Comparison of ENCODE assay signal across 31 mouse cellular contexts in genomic region chr5:121210601-121210924, GRCm38 (mm10). TPM values are rescaled to one million over a fixed set of nuclear protein-coding genes. Genes with fewer than 3 reads are reported as not detected.
DNase-seq lines count a peak whose midpoint lies in the region; ATAC-seq and TF ChIP-seq lines count a peak whose summit lies in the region.
"Had no signal": no experiment of that assay in that cellular context is flagged by ENCODE, and none has a peak within 500 bp of the region (broad histone marks: within the 10 kb centered on the region; RNA-seq: fewer than 3 reads in every experiment).

No protein-coding gene starts in this region.

- no peak for TF ChIP-seq CTCF in lung, postnatal 0 days (IDR thresholded peaks at IDR 0.05)
- no peak for TF ChIP-seq CTCF in CH12.LX (conservative IDR thresholded peaks at IDR 0.05 in 1 of 2, IDR thresholded peaks at IDR 0.05 in 1 of 2; ENCODE audit: low read depth in 2 of 2, low read length in 2 of 2)
- TF ChIP-seq CTCF in embryonic fibroblast, embryonic 13.5 days (IDR thresholded peaks at IDR 0.05; ENCODE audit: borderline replicate concordance, insufficient read depth, low read length), result no peak

- WGBS in heart, embryonic 14.5 days, result 83% methylated on average over 1 of the region's 1 CpGs
- 50% methylated on average over 1 of the region's 1 CpGs for WGBS in lung, postnatal 0 days
- WGBS in forebrain, embryonic 14.5 days, result 87% methylated on average over 1 of the region's 1 CpGs

- H3K9ac ChIP-seq in heart, embryonic 14.5 days (ENCODE audit: low read length), result no peak overlapping the region
- H3K9ac ChIP-seq in lung, postnatal 0 days (replicated peaks; ENCODE audit: low read depth), result no peak overlapping the region
- H3K9ac ChIP-seq in CH12.LX (ENCODE audit: insufficient read depth, low read depth), result no peak overlapping the region
- H3K9ac ChIP-seq in forebrain, embryonic 14.5 days (ENCODE audit: low read length), result no peak overlapping the region
- H3K9ac ChIP-seq: embryonic facial prominence, embryonic 15.5 days; forebrain, embryonic 12.5 days; heart, embryonic 15.5 days; hindbrain, embryonic 13.5 days; intestine, embryonic 15.5 days had no signal

- H3K9me3 ChIP-seq in heart, embryonic 14.5 days (ENCODE audit: control insufficient read depth, low read length), result no peaks in the 10 kb centered on the region
- no peaks in the 10 kb centered on the region for H3K9me3 ChIP-seq in lung, postnatal 0 days (ENCODE audit: low read length)
- H3K9me3 ChIP-seq in CH12.LX (replicated peaks; ENCODE audit: low read length), result peaks cover 6% of the 10 kb centered on the region
- H3K9me3 ChIP-seq in forebrain, embryonic 14.5 days (replicated peaks; ENCODE audit: control insufficient read depth, low read length), result no peaks in the 10 kb centered on the region
- H3K9me3 ChIP-seq: embryonic facial prominence, embryonic 15.5 days; forebrain, embryonic 12.5 days; heart, embryonic 15.5 days; hindbrain, embryonic 13.5 days; intestine, embryonic 15.5 days had no signal

- no peak for TF ChIP-seq EP300 in lung, postnatal 0 days (IDR thresholded peaks at IDR 0.05)
- TF ChIP-seq EP300 in CH12.LX (IDR thresholded peaks at IDR 0.05; ENCODE audit: low read length), result no peak

- no peak for DNase-seq in heart, adult 11 months
- no peak for DNase-seq in lung, postnatal 0 days (ENCODE audit: low spot score)
- no peak for DNase-seq in lung, postnatal 25 days (ENCODE audit: low spot score)
- no peak for DNase-seq in CH12.LX (ENCODE audit: extremely low read depth)
- DNase-seq in right cerebral cortex, postnatal 4 days, result no peak
- no peak for DNase-seq in forebrain, embryonic 14.5 days (ENCODE audit: low spot score)
- DNase-seq: adrenal gland, adult 8-10 months; adrenal gland, postnatal 25 days; cerebellum, adult 11-12 months; cerebellum, adult 8-10 months; cerebellum, postnatal 10 days; cerebellum, postnatal 36 days; embryo, embryonic 11 days; gastrocnemius, postnatal 10 days; gastrocnemius, postnatal 36 days; heart, postnatal 10 days; heart, postnatal 36 days had no signal

- no peak for TF ChIP-seq POLR2A in CH12.LX (IDR thresholded peaks at IDR 0.05; ENCODE audit: low read depth, low read length)
- peak; percentile 33; the same call in 1 of the 2 replicates for TF ChIP-seq POLR2A in embryonic fibroblast, embryonic 13.5 days (IDR thresholded peaks at IDR 0.05; ENCODE audit: low read depth, low read length)

- no peak for TF ChIP-seq RAD21 in CH12.LX (IDR thresholded peaks at IDR 0.05; ENCODE audit: low read depth, low read length)

- no peak overlapping the region for H3K4me3 ChIP-seq in heart, embryonic 14.5 days (ENCODE audit: control insufficient read depth in 1 of 2, insufficient read depth in 1 of 2, low read depth in 1 of 2, low read length in 2 of 2)
- H3K4me3 ChIP-seq in lung, postnatal 0 days (ENCODE audit: low read depth, low read length), result no peak overlapping the region
- H3K4me3 ChIP-seq in CH12.LX (replicated peaks in 1 of 3; ENCODE audit: low read depth in 2 of 3, low read length in 2 of 3, poor library complexity in 1 of 3), result no peak overlapping the region
- no peak overlapping the region for H3K4me3 ChIP-seq in embryonic fibroblast, embryonic 13.5 days (ENCODE audit: insufficient read depth, low read length)
- H3K4me3 ChIP-seq in forebrain, embryonic 14.5 days (ENCODE audit: low read depth, low read length), result no peak overlapping the region
- H3K4me3 ChIP-seq: embryonic facial prominence, embryonic 15.5 days; erythroblast, embryonic 14.5 days; forebrain, embryonic 12.5 days; heart, embryonic 15.5 days; hindbrain, embryonic 10.5 days; hindbrain, embryonic 13.5 days; intestine, embryonic 15.5 days had no signal

- H3K79me2 ChIP-seq in CH12.LX (replicated peaks; ENCODE audit: control insufficient read depth, extremely low read depth, insufficient read depth, poor library complexity, severe bottlenecking), result peaks cover 35% of the 10 kb centered on the region

- H3K36me3 ChIP-seq in heart, embryonic 14.5 days (ENCODE audit: control insufficient read depth, insufficient read depth, low read length), result peaks cover 75% of the 10 kb centered on the region
- peaks cover 31% of the 10 kb centered on the region for H3K36me3 ChIP-seq in lung, postnatal 0 days (ENCODE audit: insufficient read depth, low read length)
- peaks cover 69 to 82% of the 10 kb centered on the region in 2 experiments for H3K36me3 ChIP-seq in CH12.LX (replicated peaks in 1 of 2; ENCODE audit: control insufficient read depth in 1 of 2, insufficient read depth in 1 of 2, low read length in 1 of 2)
- H3K36me3 ChIP-seq in forebrain, embryonic 14.5 days (ENCODE audit: control insufficient read depth, insufficient read depth, low read length), result peaks cover 77% of the 10 kb centered on the region

- dilution Hi-C loops in CH12.LX (cut with MboI; ENCODE audit: extremely low pct_ligation_motif_present, extremely low pct_unique_long_range_greater_than_20kb, low sequenced_read_pairs), result no loop called here

- in situ Hi-C loops in CH12.LX (cut with MboI; ENCODE audit: low pct_ligation_motif_present, low pct_unique_long_range_greater_than_20kb, low sequenced_read_pairs), result no loop called here

- no peaks in the 10 kb centered on the region for H3K27me3 ChIP-seq in heart, embryonic 14.5 days (ENCODE audit: control insufficient read depth, insufficient read depth, low read length)
- H3K27me3 ChIP-seq in lung, postnatal 0 days (replicated peaks; ENCODE audit: insufficient read depth, low read length), result no peaks in the 10 kb centered on the region
- H3K27me3 ChIP-seq in CH12.LX (replicated peaks), result no peaks in the 10 kb centered on the region
- H3K27me3 ChIP-seq in forebrain, embryonic 14.5 days (replicated peaks; ENCODE audit: control insufficient read depth, insufficient read depth, low read length), result no peaks in the 10 kb centered on the region
- H3K27me3 ChIP-seq: embryonic facial prominence, embryonic 15.5 days; forebrain, embryonic 12.5 days; heart, embryonic 15.5 days; hindbrain, embryonic 13.5 days; intestine, embryonic 15.5 days; Patski had no signal

- no peak overlapping the region for H3K27ac ChIP-seq in heart, embryonic 14.5 days (replicated peaks in 1 of 2; ENCODE audit: control insufficient read depth in 1 of 2, insufficient read depth in 1 of 2, low read depth in 2 of 2, low read length in 2 of 2)
- H3K27ac ChIP-seq in lung, postnatal 0 days (ENCODE audit: low read length), result no peak overlapping the region
- H3K27ac ChIP-seq in CH12.LX (ENCODE audit: insufficient read depth, low read depth), result no peak overlapping the region
- no peak overlapping the region for H3K27ac ChIP-seq in embryonic fibroblast, embryonic 13.5 days (ENCODE audit: insufficient read depth, low read length)
- H3K27ac ChIP-seq in forebrain, embryonic 14.5 days (ENCODE audit: low read depth, low read length), result no peak overlapping the region
- H3K27ac ChIP-seq: embryonic facial prominence, embryonic 15.5 days; forebrain, embryonic 12.5 days; heart, embryonic 15.5 days; hindbrain, embryonic 10.5 days; hindbrain, embryonic 13.5 days; intestine, embryonic 15.5 days had no signal

- ATAC-seq in heart, embryonic 14.5 days (ENCODE audit: insufficient number of reproducible peaks, insufficient read depth, low FRiP score, low read depth), result 0 out of 2 replicates have a peak, but pooled peaks have one; percentile 16
- 0 out of 2 replicates have a peak, but pooled peaks have one; percentile 19 for ATAC-seq in lung, postnatal 0 days
- ATAC-seq in forebrain, embryonic 14.5 days, result no peak
- ATAC-seq: CD4-positive, CD25-positive, alpha-beta regulatory T cell, adult 4 months; forebrain, embryonic 16.5 days; hindbrain, embryonic 16.5 days; intestine, embryonic 15.5 days; Patski had no signal

- no peak overlapping the region for H3K4me2 ChIP-seq in heart, embryonic 14.5 days (ENCODE audit: low read length)
- no peak overlapping the region for H3K4me2 ChIP-seq in lung, postnatal 0 days (replicated peaks; ENCODE audit: low read depth, low read length)
- H3K4me2 ChIP-seq in CH12.LX (ENCODE audit: insufficient read depth, low read depth, poor library complexity, severe bottlenecking), result no peak overlapping the region
- H3K4me2 ChIP-seq in forebrain, embryonic 14.5 days (ENCODE audit: low read length), result no peak overlapping the region
- H3K4me2 ChIP-seq: embryonic facial prominence, embryonic 15.5 days; forebrain, embryonic 12.5 days; heart, embryonic 11.5 days; heart, embryonic 15.5 days; hindbrain, embryonic 13.5 days; intestine, embryonic 15.5 days had no signal

- peaks cover 6 to 17% of the 10 kb centered on the region in 2 experiments for H3K4me1 ChIP-seq in heart, embryonic 14.5 days (ENCODE audit: control insufficient read depth in 2 of 2, insufficient read depth in 2 of 2, low read length in 2 of 2)
- 0 out of 2 replicates have a peak, but pooled peaks cover 6% of the 10 kb centered on the region for H3K4me1 ChIP-seq in lung, postnatal 0 days (ENCODE audit: insufficient read depth, low read depth, low read length)
- peaks cover 13 to 38% of the 10 kb centered on the region in 2 experiments for H3K4me1 ChIP-seq in CH12.LX (ENCODE audit: control insufficient read depth in 1 of 2, insufficient read depth in 2 of 2)
- peaks cover 17% of the 10 kb centered on the region for H3K4me1 ChIP-seq in embryonic fibroblast, embryonic 13.5 days (ENCODE audit: control insufficient read depth, insufficient read depth, low read length)
- peaks cover 7% of the 10 kb centered on the region for H3K4me1 ChIP-seq in forebrain, embryonic 14.5 days (ENCODE audit: control insufficient read depth, insufficient read depth, low read length)

RNA-seq across cellular contexts. Expression of gene Rpl6, which starts 6.3 kb away (rescaled TPM):
- 386 and 413 TPM in 2 replicates for polyA plus RNA-seq in heart, embryonic 14.5 days (2014; fragmentation: Nextera tagmentation; extraction: Ambion mirVana)
- polyA plus RNA-seq in lung, postnatal 0 days (2015; fragmentation: Nextera tagmentation; extraction: Ambion mirVana), result 373 and 397 TPM in 2 replicates
- total RNA-seq in CH12.LX (2012; rRNA removed), result 2,694 and 2,801 TPM in 2 replicates
- 2,433 and 2,576 TPM in 2 replicates for total RNA-seq in CH12.LX (2014; rRNA removed)
- polyA plus RNA-seq in CH12.LX (2012; ENCODE audit: insufficient read length, low read depth), result 2,607 and 2,835 TPM in 2 replicates
- 1,069 and 1,098 TPM in 2 replicates for polyA plus RNA-seq in embryonic fibroblast, embryonic 13.5 days (2011; ENCODE audit: insufficient read length, low read depth, missing spikeins)
- 455 and 505 TPM in 2 replicates for polyA plus RNA-seq in forebrain, embryonic 14.5 days (2014; fragmentation: Nextera tagmentation; extraction: Ambion mirVana)

RNA-seq across cellular contexts. Expression of gene Hectd4, which starts 9.5 kb away (rescaled TPM):
- 5.5 and 5.8 TPM in 2 replicates for polyA plus RNA-seq in heart, embryonic 14.5 days (2014; fragmentation: Nextera tagmentation; extraction: Ambion mirVana)
- polyA plus RNA-seq in lung, postnatal 0 days (2015; fragmentation: Nextera tagmentation; extraction: Ambion mirVana), result 2.5 and 2.8 TPM in 2 replicates
- total RNA-seq in CH12.LX (2012; rRNA removed) (6.8 and 7.8 TPM in 2 replicates), CH12.LX (2014; rRNA removed) (0.89 and 2.1 TPM in 2 replicates)
- polyA plus RNA-seq in CH12.LX (2012; ENCODE audit: insufficient read length, low read depth), result 4.3 and 6.0 TPM in 2 replicates
- 17.2 and 18.0 TPM in 2 replicates for polyA plus RNA-seq in embryonic fibroblast, embryonic 13.5 days (2011; ENCODE audit: insufficient read length, low read depth, missing spikeins)
- polyA plus RNA-seq in forebrain, embryonic 14.5 days (2014; fragmentation: Nextera tagmentation; extraction: Ambion mirVana), result 15.8 and 22.0 TPM in 2 replicates

RNA-seq across cellular contexts. Expression of gene Ptpn11, which starts 19.4 kb away (rescaled TPM):
- 22.5 and 25.6 TPM in 2 replicates for polyA plus RNA-seq in heart, embryonic 14.5 days (2014; fragmentation: Nextera tagmentation; extraction: Ambion mirVana)
- 19.7 and 20.0 TPM in 2 replicates for polyA plus RNA-seq in lung, postnatal 0 days (2015; fragmentation: Nextera tagmentation; extraction: Ambion mirVana)
- total RNA-seq in CH12.LX (2012; rRNA removed) (44.6 and 52.2 TPM in 2 replicates), CH12.LX (2014; rRNA removed) (29.4 and 33.2 TPM in 2 replicates)
- polyA plus RNA-seq in CH12.LX (2012; ENCODE audit: insufficient read length, low read depth), result 62.1 and 62.8 TPM in 2 replicates
- polyA plus RNA-seq in embryonic fibroblast, embryonic 13.5 days (2011; ENCODE audit: insufficient read length, low read depth, missing spikeins), result 90.6 and 103 TPM in 2 replicates
- polyA plus RNA-seq in forebrain, embryonic 14.5 days (2014; fragmentation: Nextera tagmentation; extraction: Ambion mirVana), result 32.1 and 33.8 TPM in 2 replicates
